Mouse (Mus musculus) neural tube, embryonic 11.5 days (tissue): ENCODE data around the gene Gm12184. TPM values are rescaled to one million over a fixed set of nuclear protein-coding genes. Genes with fewer than 3 reads are reported as not detected.

ENCODE experiments used
- ATAC-seq: fragments of 200-750 bp; cut with Nextera tagmentation; 2 replicates; pipeline ENCODE4 v1.8.0; 2017; ENCODE audit warnings: moderate number of reproducible peaks, mild to moderate bottlenecking, moderate TSS enrichment, moderate library complexity; ENCODE audit not compliant: insufficient read depth, low FRiP score, low TSS enrichment
- DNase-seq: peaks from one replicate; pipeline ENCODE4 v3.0.0-alpha.2; 2015; ENCODE audit warnings: low spot score
- H3K27ac ChIP-seq: fragments of 300-500 bp; sonication (generic); 2 replicates; pipeline ENCODE4 v1.5.1; 2014; ENCODE audit warnings: low read depth, mild to moderate bottlenecking, low read length
- H3K27me3 ChIP-seq: fragments of 300-500 bp; sonication (generic); 2 replicates; pipeline ENCODE4 v1.6.1; 2014; ENCODE audit warnings: mild to moderate bottlenecking, low read length, mixed read lengths; ENCODE audit not compliant: control insufficient read depth, insufficient read depth
- H3K36me3 ChIP-seq: fragments of 300-500 bp; sonication (generic); 2 replicates; pipeline ENCODE4 v1.6.1; 2014; ENCODE audit warnings: mild to moderate bottlenecking, low read length, moderate library complexity, mixed read lengths; ENCODE audit not compliant: control insufficient read depth, insufficient read depth
- H3K4me1 ChIP-seq: fragments of 300-500 bp; sonication (generic); 2 replicates; pipeline ENCODE4 v1.6.1; 2014; ENCODE audit warnings: low read length, mixed read lengths; ENCODE audit not compliant: control insufficient read depth, insufficient read depth
- H3K4me2 ChIP-seq: fragments of 300-500 bp; sonication (generic); 2 replicates; pipeline ENCODE4 v1.6.1; 2014; ENCODE audit warnings: low read depth, mild to moderate bottlenecking, moderate library complexity
- H3K4me3 ChIP-seq: fragments of 300-500 bp; sonication (generic); 2 replicates; pipeline ENCODE4 v1.5.1; 2014; ENCODE audit warnings: low read depth, low read length
- H3K9ac ChIP-seq: fragments of 300-500 bp; sonication (generic); 2 replicates; pipeline ENCODE4 v1.6.1; 2014; ENCODE audit warnings: mild to moderate bottlenecking, low read length
- H3K9me3 ChIP-seq: fragments of 300-500 bp; sonication (generic); 2 replicates; pipeline ENCODE4 v1.6.1; 2016; ENCODE audit warnings: low read length; ENCODE audit not compliant: control insufficient read depth
- WGBS: fragments of 180-500 bp; shearing (Covaris S2); extraction: QIAGEN DNeasy Blood & Tissue Kit; methylation state at CpG from one replicate; pipeline ENCODE4 v1.1.7; 2014; 5-methylcytosine and 5-hydroxymethylcytosine counted together
- polyA plus RNA-seq: library from polyadenylated mRNA; unstranded; fragments of >200 nt; fragmentation: Nextera tagmentation; extraction: Ambion mirVana; gene quantifications from 2 replicates; pipeline ENCODE4 v1.2.1, GENCODE M21; 2014

Gene Gm12184
- polyA plus RNA-seq, 1 experiment from 2014 or later = 18.2 TPM

- Histone ChIP-seq H3K9ac (peak overlapping the region; percentile 54), H3K27me3 (no peaks in the 10 kb centered on the region), H3K4me2 (peak overlapping the region; percentile 43), H3K36me3 (no peaks in the 10 kb centered on the region), H3K9me3 (no peaks in the 10 kb centered on the region), H3K4me1 (0 out of 2 replicates have a peak, but pooled peaks cover 3% of the 10 kb centered on the region), H3K27ac (no peak overlapping the region), H3K4me3 (peak overlapping the region; percentile 38)
- ATAC-seq = no peak
- 44% methylated on average over 7 of the region's 7 CpGs for WGBS
- DNase-seq = no peak
These were observed 44.3 kb upstream of the Gm12184 start for GRCm38 (mm10) chr11:48870781-48871180.

DNA sequence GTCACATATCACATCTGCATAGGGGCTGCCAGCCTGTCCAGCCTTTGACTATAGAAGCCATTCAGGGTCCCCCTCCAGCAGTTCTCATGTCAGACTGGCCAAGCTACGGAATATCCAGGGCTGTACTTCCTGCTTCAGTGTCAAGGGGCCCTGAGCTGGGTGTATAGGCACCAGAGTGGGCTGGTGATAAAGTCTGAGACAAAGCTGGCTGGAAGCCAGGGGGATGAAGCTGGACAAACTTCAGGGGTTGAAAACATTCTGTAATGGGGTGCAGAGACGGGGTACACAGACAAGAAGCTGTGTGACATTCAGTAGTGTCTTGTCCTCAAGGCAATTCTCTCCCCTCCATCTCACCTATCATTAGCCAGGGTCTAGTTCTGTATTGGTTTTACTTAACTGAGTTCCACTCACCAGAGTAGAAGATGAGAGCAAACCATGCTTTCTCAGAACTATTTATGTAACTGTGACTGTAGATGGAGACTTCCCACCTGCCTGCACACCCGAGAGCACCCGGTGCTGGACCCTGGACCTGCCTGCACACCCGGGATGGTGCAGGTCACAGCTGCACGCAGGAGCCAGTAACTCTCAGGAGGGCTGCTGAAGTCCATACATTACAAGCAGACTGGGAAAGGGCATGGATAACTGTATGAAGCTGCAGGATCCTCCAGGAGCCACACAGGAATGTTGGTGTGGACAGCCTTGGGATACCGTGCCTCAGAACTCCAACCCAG is 43.1 kb upstream of the Gm12184 start:
- no peak overlapping the region for H3K4me2 ChIP-seq
- WGBS = 82% methylated on average over 7 of the region's 7 CpGs
- 0 out of 2 replicates have a peak, but pooled peaks cover 3% of the 10 kb centered on the region for H3K4me1 ChIP-seq
- H3K36me3 ChIP-seq = no peaks in the 10 kb centered on the region
- no peak overlapping the region for H3K4me3 ChIP-seq
- no peak for ATAC-seq
- H3K9ac ChIP-seq = no peak overlapping the region
- no peaks in the 10 kb centered on the region for H3K9me3 ChIP-seq
- H3K27ac ChIP-seq = no peak overlapping the region
- H3K27me3 ChIP-seq = no peaks in the 10 kb centered on the region
- no peak for DNase-seq

DNA sequence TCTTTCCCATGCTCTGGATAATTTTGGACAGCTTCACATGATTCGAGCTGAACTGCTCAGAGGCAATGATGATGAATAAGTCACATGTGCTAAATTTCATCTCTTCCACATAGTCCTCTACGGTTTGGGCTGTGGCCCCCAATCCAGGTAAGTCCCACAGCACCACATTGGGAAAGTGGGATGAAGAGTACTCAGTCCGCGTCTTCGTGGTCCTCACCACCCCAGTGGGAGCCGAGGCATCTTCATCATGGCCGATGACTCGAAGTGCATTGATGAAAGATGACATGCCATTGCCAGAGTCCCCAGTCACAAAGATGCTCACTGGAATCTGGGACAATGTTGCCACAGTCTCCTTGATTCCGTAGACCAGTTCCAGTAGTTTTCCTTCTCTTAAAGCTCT is 40.0 kb upstream of the Gm12184 start:
- Histone ChIP-seq H3K4me3 (no peak overlapping the region), H3K4me1 (no peaks in the 10 kb centered on the region), H3K9me3 (no peaks in the 10 kb centered on the region), H3K4me2 (no peak overlapping the region), H3K27ac (no peak overlapping the region), H3K27me3 (no peaks in the 10 kb centered on the region), H3K36me3 (no peaks in the 10 kb centered on the region), H3K9ac (no peak overlapping the region)
- WGBS = 95% methylated on average over 9 of the region's 9 CpGs
- ATAC-seq (no peak), DNase-seq (no peak)

DNA sequence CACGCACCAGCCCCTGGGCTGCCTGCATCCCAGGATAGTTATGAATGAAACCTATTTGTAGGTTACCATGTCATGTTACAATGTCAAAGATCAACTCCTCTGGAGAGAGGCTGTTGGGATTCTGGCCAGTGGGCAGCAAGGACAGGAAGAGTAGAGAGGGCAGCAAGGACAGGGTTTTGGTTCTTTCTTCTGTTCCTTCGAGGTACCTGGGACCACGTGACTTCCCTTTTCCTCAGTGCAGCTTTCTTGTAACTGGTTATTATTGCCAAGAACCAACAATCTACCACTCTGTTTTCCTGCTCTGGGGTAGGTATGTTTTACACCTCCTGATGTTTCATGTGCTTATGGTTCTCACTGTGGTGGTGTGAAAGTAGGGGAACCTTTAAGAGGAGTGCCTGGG is 37.4 kb upstream of the Gm12184 start:
- no peaks in the 10 kb centered on the region for H3K9me3 ChIP-seq
- H3K4me3 ChIP-seq = no peak overlapping the region
- no peak overlapping the region for H3K9ac ChIP-seq
- 91% methylated on average over 3 of the region's 3 CpGs for WGBS
- no peak for DNase-seq
- no peaks in the 10 kb centered on the region for H3K36me3 ChIP-seq
- no peaks in the 10 kb centered on the region for H3K27me3 ChIP-seq
- no peak overlapping the region for H3K27ac ChIP-seq
- ATAC-seq = no peak
- no peaks in the 10 kb centered on the region for H3K4me1 ChIP-seq
- no peak overlapping the region for H3K4me2 ChIP-seq

GRCm38 (mm10) chr11:48862784-48863319 is 36.4 kb upstream of the Gm12184 start:
- Histone ChIP-seq H3K4me2 (no peak overlapping the region), H3K9ac (no peak overlapping the region), H3K4me1 (no peaks in the 10 kb centered on the region), H3K4me3 (no peak overlapping the region), H3K36me3 (no peaks in the 10 kb centered on the region), H3K9me3 (no peaks in the 10 kb centered on the region), H3K27me3 (no peaks in the 10 kb centered on the region), H3K27ac (no peak overlapping the region)
- ATAC-seq = no peak
- 80% methylated on average over 1 of the region's 1 CpGs for WGBS
- no peak for DNase-seq

DNA sequence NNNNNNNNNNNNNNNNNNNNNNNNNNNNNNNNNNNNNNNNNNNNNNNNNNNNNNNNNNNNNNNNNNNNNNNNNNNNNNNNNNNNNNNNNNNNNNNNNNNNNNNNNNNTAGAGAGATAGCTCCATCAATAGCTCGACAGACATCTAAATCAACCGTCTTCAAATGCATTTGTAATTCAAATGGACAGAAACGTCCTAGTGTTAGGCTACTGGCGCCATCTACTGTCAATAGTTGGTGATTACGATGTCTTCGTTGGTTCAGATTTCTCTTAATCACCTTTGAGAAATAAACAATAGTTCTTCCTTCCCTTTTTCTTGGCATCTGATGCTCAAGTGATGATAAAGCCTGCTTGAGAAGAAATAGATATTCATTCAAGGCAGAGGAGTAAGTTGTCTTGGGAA is 32.6 kb upstream of the Gm12184 start:
- no peaks in the 10 kb centered on the region for H3K9me3 ChIP-seq
- H3K27ac ChIP-seq = no peak overlapping the region
- no peaks in the 10 kb centered on the region for H3K27me3 ChIP-seq
- DNase-seq (peak; percentile 51), ATAC-seq (no peak)
- 0% methylated on average over 6 of the region's 6 CpGs for WGBS
- H3K36me3 ChIP-seq = no peaks in the 10 kb centered on the region
- H3K4me2 ChIP-seq = peak overlapping the region; percentile 56; the same call in 1 of the 2 replicates
- H3K9ac ChIP-seq = no peak overlapping the region
- H3K4me1 ChIP-seq = 0 out of 2 replicates have a peak, but pooled peaks cover 5% of the 10 kb centered on the region
- H3K4me3 ChIP-seq = no peak overlapping the region

DNA sequence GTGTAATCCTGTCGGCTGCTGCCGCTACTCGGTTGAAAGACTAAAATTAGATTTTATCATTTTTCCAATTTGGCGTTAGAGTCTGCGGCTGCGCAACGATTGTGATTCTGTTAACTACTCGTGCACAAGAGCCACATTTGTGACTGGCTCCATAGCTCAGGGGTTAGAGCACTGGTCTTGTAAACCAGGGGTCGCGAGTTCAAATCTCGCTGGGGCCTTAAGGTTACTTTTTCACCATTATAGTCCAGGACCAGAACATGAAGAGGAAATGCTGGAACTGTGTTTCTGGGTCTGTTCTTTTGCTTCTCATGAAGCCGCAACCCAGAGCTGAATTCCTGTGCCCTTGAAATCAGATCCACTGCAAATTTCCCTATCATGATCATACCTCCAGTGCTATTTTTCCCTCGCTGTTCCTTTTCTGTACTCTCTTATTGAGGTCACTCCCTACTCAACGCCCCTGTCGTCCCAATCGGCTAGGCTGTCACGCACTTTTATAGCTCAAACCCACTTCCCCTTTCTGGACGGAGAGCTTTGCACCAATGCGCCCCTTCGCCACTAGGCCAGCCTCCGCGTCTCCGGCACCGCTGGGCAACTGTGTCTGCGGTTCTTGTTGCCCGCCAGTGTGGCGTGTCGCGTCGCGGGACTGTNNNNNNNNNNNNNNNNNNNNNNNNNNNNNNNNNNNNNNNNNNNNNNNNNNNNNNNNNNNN is 27.2 kb upstream of the Gm12184 start:
- WGBS = under 1% methylated on average over 31 of the region's 31 CpGs
- no peaks in the 10 kb centered on the region for H3K36me3 ChIP-seq
- H3K27ac ChIP-seq = no peak overlapping the region
- H3K27me3 ChIP-seq = no peaks in the 10 kb centered on the region
- ATAC-seq (peak; percentile 83), DNase-seq (peak; percentile 85)
- peak overlapping the region; percentile 61 for H3K4me3 ChIP-seq
- 0 out of 2 replicates have a peak overlapping the region, but pooled peaks have one; percentile 1 for H3K9ac ChIP-seq
- peaks cover 5% of the 10 kb centered on the region; the same call in 1 of the 2 replicates for H3K4me1 ChIP-seq
- H3K9me3 ChIP-seq = no peaks in the 10 kb centered on the region
- H3K4me2 ChIP-seq = peak overlapping the region; percentile 92

DNA sequence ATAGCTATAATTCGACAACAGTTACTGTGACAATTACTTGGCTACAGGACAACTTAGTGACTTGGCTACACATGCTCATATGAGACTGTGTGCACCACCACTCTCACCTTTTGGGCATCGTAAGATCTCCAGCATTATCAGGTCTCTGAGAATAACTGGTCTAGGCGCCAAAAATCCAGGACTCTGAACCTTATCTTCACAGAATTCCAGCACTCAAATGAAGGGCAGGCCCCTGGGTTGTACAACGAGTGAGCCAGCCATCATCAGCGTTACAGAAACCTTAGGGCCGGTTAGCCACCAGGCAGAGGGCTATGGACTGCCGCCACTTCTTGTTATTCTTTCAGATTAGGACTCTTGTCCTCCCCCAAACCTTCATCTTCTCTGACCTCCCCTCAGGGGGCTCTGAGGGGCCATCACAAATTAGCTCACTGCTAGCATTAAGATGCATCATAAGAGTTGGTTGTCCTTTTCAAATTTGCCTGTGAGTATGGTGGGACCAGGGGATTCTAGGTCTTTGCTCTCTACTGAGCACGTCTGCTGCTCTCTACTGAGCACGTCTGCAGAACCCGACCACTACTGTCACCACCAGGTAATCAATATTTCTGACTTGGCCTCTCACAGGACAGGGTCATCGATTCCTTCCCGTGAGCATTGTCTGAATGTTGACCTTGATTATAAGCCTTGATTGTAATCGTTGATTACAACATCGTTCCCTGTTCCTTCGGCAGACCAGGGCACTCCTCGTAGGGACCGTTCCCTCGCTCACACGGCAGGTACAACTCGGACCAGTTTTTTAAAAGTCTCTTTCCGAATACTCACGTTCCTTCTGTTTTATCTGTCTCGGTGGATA is 26.4 kb upstream of the Gm12184 start:
- no peak for DNase-seq
- H3K27me3 ChIP-seq = no peaks in the 10 kb centered on the region
- ATAC-seq = peak; percentile 28

More for the DNA sequence above, 26.4 kb upstream of the Gm12184 start:
- peak overlapping the region; percentile 61 for H3K4me3 ChIP-seq
- peak overlapping the region; percentile 92 for H3K4me2 ChIP-seq
- no peaks in the 10 kb centered on the region for H3K36me3 ChIP-seq
- no peaks in the 10 kb centered on the region for H3K9me3 ChIP-seq
- H3K27ac ChIP-seq = no peak overlapping the region
- H3K4me1 ChIP-seq = peaks cover 5% of the 10 kb centered on the region; the same call in 1 of the 2 replicates
- peak overlapping the region; percentile 23; the same call in 1 of the 2 replicates for H3K9ac ChIP-seq
- 7% methylated on average over 23 of the region's 23 CpGs for WGBS
